Mouse (Mus musculus): Measurements from ENCODE around the gene Wfdc3.

Gene Wfdc3

DNA sequence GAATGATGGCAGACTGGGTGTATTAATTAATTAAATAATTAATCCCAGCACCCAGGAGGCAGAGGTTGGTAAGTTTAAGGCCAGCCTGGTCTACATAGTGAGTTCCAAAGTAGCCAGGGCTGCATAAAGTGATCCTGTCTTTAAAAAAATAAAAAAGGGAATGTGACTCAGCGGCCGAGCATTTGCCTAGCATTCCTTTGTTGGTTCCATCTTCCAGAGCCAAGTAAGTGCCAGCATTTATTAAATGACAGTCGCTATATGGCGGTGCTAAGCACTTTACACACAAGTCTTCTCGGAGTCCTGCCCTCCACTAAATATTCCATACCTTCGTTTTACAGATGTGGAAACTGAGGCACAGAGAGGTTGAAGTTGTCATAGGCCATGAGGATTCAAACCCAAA lies 30.4 kb upstream of the Wfdc3 start:
- peak; percentile 87 for DNase-seq (ENCODE audit: low read depth, low spot score)

DNA sequence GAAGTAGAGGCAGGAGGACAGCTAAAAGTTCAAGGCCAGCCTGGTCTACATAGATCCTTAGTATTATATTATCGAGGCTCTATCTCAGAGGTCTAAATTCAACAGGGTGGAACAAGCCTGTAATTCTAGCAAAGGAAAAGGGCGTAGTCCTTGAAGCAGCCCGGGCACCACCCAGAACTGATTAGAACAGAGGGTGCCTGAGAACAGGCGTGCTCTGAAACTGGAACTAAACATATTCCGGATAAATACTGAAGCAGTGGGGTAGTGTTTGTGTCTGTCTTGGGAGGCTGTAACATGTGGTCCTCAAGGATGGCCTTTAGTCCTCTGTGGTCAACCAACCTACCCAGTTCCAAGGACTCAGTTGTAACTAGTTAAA lies 28.2 kb upstream of the Wfdc3 start:
- DNase-seq (ENCODE audit: low read depth, low spot score) = no peak

DNA sequence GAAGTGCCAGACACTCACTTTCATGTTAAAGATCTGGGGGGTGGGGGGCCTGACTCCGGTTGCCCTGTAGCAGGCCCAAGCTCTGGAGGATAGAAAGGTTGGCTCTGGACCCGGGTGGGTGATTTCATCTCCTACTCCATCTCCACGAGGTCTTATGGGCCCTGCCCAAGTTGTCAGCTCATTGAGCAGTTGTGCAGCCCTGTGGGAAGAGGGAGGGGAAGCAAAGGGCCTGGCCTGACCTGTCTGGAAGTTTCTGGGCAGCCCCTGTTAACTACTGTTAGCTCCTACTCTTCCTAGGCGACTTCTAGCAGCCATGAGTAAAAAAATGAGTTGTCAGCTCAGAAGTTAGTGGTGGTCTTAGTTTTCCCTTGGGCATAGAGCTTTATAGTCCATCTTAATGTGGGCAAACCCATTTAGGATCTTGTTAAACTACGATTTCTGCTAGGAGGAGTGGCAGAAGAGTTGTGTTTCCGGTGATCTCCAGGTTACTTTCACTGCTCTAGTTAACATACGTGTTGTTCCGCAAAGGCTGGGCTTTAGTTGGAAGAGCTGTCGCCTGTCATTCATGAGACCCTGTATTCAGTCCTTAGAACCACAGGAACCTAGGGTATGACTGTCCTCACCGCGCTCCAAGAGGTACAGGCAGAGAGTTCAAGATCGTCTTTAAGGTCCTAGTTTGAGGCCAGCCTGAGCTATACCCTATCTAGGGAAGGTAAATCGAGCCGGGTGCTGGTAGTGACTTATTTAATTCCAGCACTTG lies 27.7 kb upstream of the Wfdc3 start:
- no peak for DNase-seq (ENCODE audit: low read depth, low spot score)

DNA sequence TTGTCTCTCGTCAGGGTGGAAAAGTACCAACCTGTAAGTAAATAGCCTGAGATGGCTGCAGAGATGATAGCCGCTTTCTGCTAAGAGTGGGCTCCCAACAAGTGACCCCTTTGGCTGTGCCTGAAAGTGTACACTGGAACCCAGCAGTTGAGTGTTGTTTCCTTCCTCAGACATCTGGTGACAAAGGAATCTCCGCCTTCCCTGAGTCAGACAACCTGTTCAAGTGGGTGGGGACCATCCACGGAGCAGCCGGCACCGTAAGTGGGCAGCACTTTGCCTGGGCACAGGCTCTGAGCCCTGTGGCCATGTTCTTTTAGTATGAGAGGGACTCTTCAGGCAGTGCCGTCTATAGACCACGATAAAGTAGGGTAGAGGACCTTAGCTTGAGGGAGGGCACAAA lies 25.4 kb upstream of the Wfdc3 start:
- peak; percentile 34 for DNase-seq (ENCODE audit: low read depth, low spot score)

DNA sequence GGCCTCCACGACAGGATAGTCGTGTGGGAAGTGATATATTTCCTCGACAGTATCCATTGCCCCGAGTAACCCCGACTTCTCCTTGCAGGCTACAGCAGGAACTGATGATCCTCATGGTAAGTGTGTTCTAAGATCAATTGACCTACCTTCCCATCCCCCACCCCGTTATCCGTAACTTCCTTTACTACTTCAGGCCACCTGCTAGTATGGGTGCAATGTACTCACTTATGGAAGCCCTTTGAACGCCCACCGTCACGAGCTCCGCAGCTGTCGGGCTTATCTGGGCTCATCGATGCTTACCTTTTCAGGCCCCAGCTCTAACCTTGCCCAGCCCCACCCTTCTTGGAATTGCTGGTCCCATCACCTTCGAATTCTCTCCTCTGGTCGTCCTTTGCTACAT lies 24.5 kb upstream of the Wfdc3 start:
- DNase-seq (ENCODE audit: low read depth, low spot score) = peak; percentile 25

DNA sequence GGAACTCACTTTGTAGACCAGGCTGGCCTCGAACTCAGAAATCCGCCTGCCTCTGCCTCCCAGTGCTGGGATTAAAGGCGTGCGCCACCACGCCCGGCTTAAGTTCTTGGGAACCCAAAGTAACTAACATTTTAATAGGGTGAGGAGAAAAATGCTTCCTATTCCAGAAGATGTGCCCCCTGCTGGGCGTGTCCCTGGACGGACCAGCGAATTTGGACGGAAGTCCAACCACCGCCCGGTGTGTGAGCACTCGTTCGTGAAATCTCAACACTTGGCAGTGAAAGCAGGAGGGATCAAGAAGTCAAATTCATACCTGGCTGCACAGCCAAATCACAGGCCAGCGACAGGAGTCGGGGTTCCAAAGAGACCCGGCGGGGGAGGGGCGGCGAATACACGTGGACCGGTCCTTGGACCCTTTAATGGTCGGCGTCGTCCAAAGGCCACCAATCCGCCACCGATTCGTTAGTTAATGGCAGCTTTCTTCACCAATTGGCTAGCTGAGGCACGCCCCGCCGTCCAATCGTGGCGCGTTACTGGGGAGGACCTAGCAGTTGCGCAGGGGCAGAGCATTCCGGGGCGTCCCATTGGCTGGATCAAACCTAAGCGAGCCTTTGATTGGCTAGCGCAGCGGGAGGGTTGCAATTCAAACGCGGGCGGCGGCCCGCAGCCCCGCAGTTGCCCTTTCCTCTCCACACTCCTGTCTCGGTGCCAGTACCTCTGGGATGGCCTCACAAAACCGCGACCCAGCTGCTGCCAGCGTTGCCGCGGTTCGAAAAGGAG lies 23.7 kb upstream of the Wfdc3 start, which contains the start of gene Ube2c:
TSS of gene Ube2c (plus strand) at position 641 of the 780 bp plus-strand sequence.
- DNase-seq (ENCODE audit: low read depth, low spot score) = peak; percentile 100

DNA sequence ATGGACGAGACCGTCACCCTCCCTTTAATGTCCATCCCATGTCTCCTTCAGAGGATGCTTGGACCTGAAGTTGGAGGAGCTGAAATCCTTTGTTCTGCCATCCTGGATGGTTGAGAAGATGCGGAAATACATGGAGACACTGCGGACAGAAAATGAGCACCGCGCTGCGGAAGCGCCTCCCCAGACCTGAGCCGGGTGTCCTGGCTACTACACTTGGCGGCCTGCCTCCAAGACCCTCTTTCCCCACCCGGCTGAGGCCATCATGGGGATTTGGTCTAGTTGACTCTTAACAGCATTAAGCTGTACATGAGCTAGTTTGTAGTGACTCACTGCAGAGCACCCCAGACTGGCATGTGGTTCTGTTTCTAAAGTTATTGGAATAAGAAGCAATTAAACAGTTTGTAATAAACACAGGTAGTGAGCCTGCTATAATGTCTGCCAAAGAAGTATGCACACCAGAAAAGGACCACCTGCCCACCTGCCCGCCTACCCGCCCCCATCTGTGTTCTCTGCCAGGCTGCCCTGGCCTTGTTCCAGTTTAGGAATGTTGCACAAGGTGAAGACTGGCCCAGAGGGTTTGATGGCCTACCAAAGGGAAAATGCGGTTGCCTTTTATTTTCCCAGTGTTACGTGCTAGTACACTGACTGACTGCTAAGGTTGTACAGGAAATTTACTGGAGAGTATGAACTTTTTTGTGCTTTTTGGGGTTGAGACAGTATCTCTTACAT lies 22.2 kb upstream of the Wfdc3 start:
- no peak for DNase-seq (ENCODE audit: low read depth, low spot score)

DNA sequence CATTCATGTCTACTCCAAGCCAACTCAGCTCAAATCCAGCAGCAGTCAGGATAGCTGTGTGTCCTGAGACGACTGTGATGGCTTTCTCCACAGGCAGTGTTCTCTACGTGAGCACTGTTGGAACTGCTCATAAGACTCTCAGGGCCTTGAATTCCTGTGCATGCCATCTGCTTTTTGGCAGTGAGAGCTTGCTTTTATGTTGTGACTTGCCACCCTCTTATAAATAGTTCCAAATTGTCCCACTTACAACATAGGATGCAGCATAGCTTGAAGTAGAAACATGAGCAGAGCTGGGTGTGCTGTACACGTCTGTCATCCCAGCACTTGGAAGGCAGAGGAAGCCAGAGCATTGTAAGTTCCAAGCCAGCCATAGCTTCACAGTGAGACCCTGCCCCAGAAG lies 20.1 kb upstream of the Wfdc3 start:
- no peak for DNase-seq (ENCODE audit: low read depth, low spot score)

DNA sequence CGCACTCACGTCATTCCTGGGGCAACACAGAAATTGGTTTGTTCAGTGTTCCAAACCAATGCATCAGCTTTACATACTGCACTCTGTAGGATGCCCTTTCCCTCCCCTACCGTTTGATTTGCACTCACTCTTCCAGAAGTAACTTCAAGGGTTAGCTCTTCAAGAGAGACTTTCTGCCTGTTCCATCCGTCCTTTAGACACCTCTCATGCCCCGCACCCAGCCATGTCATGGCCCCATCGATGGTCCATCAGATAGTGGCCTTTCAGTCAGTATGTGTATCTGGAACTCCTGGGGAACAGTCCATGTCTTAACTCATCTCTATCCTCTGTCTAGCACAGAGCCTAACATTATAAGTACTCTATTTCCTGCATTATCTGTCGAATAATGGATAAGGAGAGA lies 16.9 kb upstream of the Wfdc3 start:
- DNase-seq (ENCODE audit: low read depth, low spot score) = no peak

DNA sequence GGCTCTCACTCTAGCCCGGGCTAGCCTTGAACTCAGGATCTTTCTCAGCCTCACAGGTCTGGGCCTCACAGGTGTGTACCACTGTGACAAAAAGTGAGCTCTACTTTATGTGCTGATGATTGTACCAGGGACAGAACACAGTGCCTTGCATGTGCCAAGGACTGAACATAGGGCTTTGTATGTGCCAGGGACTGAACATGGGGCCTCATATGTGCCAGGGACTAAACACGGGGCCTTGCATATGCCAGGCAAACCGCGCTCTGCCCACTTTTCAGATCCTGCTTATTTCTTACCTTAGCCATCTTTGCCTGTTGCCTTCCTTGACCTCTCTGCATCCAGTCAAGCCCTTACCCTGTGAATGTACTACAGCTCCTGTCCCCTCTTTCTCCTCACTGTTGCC lies 16.2 kb upstream of the Wfdc3 start:
- DNase-seq (ENCODE audit: low read depth, low spot score) = no peak

DNA sequence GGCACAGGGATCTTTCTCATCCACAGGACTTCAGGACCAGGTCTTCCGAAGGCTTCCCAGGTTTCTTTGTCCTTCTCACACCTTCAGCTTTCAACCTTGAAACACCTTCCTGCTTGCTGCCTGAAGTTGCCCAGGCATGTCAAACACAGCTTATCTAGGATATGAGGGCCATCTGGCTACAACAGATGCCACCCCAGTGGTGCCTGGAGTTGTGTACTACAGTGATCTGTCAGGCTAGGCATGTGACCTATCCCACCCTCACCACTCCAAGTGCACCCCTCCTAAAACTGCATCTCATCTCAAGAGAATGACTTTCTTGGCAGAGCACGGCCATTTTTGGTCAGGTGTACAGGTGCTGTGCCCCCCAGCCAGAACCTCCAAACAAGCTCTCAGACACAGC lies 15.8 kb upstream of the Wfdc3 start:
- no peak for DNase-seq (ENCODE audit: low read depth, low spot score)

DNA sequence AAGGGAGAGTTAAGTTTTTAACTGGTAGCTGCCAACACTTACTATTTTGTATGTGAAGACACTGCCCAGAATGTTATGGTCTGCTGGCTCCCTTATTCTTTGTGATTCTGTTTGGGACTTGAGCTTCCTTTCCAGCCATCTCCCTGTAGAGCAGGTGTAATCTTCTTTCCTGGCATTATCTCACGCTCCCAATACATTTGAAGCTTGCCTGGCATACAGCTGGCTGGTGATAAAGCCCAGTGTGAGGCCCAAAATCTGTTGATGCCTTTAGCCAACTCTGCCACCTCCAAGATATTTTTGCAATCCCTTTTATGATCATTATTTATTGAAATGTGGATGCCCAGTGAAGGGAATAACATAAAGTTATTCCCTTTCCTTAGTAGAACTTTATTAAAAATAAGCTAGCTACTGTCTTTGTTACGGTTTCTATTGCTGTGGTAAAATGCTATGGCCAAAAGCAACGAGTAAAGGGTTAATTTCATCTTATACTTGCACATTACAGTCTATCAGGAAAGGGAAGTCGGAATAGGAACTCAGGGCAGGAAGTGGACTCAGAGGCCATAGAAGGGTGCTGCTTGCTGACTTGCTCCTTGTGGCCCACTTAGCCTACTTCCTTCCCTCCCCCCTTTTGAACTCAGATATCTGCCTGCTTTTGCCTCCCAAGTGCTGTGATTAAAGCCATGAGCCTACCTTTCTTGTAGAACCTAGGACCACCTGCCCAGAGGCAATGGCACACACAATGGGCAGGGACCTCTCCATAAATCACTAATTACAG lies 14.5 kb upstream of the Wfdc3 start:
- DNase-seq (ENCODE audit: low read depth, low spot score) = no peak

DNA sequence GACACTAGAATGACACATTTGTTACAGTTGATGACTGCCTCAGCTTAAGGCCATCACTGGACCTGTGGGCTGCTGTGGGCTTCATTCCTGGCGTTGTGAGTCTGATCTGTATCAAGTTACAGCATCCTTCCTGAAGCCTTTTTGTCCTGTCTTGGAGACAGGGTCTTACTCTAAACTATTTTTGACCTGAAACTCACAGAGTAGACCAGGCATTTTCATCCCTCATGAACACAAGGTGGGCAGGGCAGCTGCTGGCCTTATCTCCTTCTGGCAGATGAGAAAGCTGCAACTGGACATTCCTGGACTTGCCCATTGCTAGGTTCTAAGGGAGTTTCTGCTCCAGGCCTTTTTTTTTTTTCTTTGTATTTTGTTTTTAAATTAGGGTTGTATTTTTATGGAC lies 13.0 kb upstream of the Wfdc3 start:
- DNase-seq (ENCODE audit: low read depth, low spot score) = no peak

DNA sequence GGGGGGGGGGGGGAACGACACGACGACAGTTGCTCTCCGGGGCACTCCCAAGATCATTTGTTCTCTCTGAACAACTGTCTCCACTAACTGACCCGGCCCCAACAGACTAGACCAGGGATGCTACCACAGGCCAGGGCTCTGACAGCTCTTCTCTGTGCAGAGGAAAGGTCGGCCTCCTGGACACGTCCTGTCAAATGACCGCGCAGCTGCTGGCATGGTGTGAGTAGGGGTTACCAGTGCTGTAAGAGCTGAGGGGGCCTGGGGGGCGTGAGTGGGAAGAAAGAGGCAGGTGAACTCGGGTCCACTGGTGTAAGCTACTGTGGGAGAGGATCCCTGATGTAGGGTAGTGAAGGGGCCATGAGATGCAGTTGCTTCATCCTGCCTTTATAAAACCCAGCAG lies 12.1 kb upstream of the Wfdc3 start:
- DNase-seq (ENCODE audit: low read depth, low spot score) = no peak

DNA sequence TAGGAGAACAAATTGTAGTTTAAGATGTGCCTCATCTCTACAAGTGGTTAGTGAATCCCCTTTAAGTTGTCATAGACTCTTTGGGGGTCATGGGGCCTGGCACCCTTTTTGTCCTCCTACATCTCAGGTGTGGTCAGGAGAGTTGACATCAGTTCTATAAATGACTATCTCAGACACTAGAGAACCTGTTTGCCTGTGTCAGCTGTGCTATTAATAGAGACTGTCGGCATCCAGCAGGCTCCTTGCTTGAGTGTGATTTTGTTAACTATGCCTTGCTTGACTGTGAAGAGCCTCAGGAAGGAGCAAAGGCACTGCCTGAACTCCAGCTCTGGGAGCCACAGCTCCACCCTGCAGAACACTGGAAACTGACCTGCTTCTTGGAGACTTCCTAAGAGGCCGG lies 9.1 kb upstream of the Wfdc3 start:
- DNase-seq (ENCODE audit: low read depth, low spot score) = no peak

DNA sequence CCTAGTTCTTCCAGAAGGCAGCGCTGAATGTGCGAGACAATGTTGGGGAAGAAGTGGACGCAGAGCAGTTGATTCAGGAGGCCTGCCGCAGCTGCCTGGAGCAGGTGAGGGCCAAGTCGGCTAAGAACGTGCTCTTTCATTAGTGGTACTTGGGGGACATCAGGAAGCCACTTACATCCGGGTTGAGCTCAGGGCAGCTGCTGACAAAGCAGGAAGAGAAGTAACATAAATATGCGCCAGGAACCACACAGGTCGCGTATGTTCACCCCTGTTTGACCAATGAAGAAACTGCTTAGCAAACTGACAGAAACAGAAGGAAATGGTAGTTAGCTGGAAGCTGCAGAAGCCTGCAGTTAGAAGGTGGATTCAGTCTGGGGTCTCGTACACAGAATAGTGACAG lies 8.4 kb upstream of the Wfdc3 start:
- DNase-seq (ENCODE audit: low read depth, low spot score) = no peak

DNA sequence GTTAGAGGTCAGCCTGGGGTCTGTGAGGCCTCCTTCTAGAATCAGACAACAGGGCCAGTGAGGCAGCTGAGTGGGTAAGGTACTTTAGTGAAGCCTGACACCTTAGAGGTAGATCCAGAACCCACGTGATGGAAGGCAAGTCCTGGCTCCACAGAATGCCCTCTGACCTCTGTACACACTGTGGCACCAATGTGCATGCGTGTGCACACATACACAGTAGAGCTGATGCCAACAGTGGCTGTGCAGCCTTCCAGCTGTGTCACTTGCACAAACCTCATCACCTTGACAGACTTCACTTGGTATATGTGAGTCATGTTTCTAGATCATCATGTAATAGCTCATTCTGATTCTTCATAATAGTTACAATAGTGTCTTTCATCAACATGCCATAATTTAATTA lies 6.7 kb upstream of the Wfdc3 start:
- no peak for DNase-seq (ENCODE audit: low read depth, low spot score)

DNA sequence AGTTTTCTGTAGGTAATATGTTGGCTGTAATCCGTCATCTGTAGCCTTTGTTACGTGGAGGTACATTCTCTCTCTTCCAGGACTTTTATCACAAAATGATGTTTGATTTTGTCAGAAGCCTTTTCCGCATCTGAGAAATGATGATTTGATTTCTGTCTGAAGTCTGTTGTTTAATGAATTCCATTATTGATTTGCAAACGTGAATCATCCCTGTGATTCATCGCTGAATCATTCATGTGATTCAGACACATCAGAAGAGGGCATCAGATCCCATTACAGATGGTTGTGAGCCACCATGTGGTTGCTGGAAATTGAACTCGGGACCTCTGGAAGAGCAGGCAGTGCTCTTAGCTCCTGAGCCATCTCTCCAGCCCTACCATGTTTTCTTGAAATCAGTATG lies 3.3 kb upstream of the Wfdc3 start:
- DNase-seq (ENCODE audit: low read depth, low spot score) = peak; percentile 78

DNA sequence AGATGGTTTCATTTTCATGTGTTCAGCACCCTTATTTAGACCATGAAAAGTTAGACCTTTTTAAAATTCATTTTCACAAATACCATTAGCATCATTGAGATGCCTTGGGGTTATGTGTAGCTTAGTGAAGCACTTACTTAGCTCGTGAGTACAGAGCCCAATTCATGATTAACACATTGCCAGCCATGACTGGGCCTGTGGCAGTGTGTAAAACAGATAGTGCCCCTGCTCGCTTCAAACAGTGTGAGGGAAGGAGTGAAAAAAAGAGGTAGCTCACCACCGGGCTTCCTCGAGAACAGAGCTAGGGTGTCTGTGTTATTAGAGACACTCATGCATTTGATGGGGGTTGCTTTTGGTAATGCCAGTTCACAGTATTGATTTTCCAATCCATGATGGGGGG lies 2.5 kb upstream of the Wfdc3 start:
- no peak for DNase-seq (ENCODE audit: low read depth, low spot score)

DNA sequence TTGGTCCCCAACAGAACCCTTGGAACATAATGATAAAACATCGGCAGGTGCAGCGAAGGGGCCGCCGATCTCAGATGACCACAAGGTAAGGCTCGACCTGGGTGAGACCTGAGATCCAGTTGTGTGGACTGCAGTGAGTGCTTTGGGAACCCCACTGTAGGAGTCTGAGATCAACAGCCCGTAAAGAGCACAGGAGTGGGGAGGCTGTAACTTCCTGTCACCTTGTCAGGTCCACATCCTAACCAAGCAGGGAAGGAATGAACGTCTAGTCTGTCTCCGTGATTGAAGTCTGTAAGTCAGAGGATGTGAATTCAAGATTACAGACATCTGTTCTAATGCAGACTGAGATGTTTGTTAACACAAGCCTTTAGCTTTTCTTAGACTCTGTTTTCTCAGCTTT lies 962 bp upstream of the Wfdc3 start:
- DNase-seq (ENCODE audit: low read depth, low spot score) = peak; percentile 28

DNA sequence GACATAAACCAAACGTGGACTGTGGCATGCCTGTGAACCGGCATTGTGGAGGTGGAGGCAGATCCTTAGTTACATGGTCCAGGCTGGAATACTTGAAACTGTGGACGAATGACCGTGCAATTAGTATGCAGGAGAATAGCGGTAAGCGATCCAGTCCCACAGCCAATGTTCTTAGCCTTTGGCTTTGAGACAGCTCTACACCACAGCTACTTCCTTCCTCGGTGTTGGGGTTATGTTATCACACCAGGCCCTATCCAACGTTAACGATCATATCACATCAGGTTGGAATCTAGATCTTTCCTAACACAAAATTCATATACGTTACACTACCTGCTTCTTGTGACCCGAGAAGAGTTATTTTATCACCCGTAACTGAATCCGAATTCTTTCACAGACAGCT lies 744 bp downstream of the Wfdc3 start:
- peak; percentile 9 for DNase-seq (ENCODE audit: low read depth, low spot score)

DNA sequence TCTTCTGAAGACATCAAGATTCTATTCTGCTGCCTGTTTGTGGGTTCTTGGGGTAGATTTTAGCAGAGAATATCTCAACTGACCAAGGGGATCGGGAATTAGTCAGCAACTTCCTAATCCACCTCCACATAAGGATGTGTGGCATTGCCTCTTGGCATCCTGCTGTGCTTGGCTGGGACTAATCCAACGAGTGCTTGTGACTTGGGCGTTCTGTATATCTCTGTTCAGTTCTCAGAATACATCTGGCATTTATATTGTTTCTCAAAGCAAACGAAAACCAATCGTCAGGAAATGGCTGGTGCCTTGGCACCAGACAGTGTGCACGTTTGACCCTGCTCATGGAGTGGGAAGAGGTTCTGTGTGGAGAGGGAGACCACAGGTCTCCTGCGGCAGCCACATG lies 5.9 kb downstream of the Wfdc3 start:
- peak; percentile 25 for DNase-seq (ENCODE audit: low read depth, low spot score)

Data from 3T3-L1 (cell line).